Mouse (Mus musculus) G1E (cell line): Measurements from ENCODE around the gene Fcgr2b. TPM values are rescaled to one million over a fixed set of nuclear protein-coding genes. Genes with fewer than 3 reads are reported as not detected.

Source experiments
- ATAC-seq: 2 replicates; pipeline ENCODE4 v1.8.0; 2016; ENCODE audit warnings: mild to moderate bottlenecking; ENCODE audit not compliant: insufficient number of reproducible peaks, poor library complexity, low FRiP score, severe bottlenecking; ENCODE audit errors: extremely low read depth
- DNase-seq: peaks from one replicate; pipeline ENCODE4 v3.0.0; 2012; ENCODE audit warnings: low spot score
- H3K27me3 ChIP-seq: 2 replicates; pipeline ENCODE4 v1.6.1; 2012; ENCODE audit warnings: mild to moderate bottlenecking, low read length, inconsistent platforms; ENCODE audit not compliant: insufficient read depth
- H3K36me3 ChIP-seq: replicated peaks from 2 replicates; pipeline ENCODE3; 2012; ENCODE audit warnings: mild to moderate bottlenecking, inconsistent platforms
- H3K4me1 ChIP-seq: 2 replicates; pipeline ENCODE4 v1.6.1; 2012; ENCODE audit warnings: low read depth, low read length, inconsistent platforms, mixed read lengths; ENCODE audit not compliant: insufficient read depth
- H3K4me3 ChIP-seq: 2 replicates; pipeline ENCODE4 v1.5.1; 2012; ENCODE audit warnings: low read depth, mild to moderate bottlenecking, inconsistent platforms, low read length, moderate library complexity, mixed read lengths
- H3K9me3 ChIP-seq: replicated peaks from 2 replicates; pipeline ENCODE4 v1.6.1; 2012; ENCODE audit warnings: inconsistent platforms
- CTCF ChIP-seq: IDR thresholded peaks from 2 replicates; pipeline ENCODE4 v1.5.1; 2012; ENCODE audit warnings: low read depth, low read length, inconsistent platforms, mixed read lengths
- GATA1 ChIP-seq: IDR thresholded peaks from 2 replicates; pipeline ENCODE4 v1.6.1; 2012; ENCODE audit warnings: borderline replicate concordance, low read length, inconsistent platforms, mixed read lengths
- GATA2 ChIP-seq: IDR thresholded peaks from 2 replicates; pipeline ENCODE4 v1.6.1; 2012; ENCODE audit warnings: low read depth, low read length, inconsistent platforms, borderline replicate concordance
- POLR2AphosphoS5 ChIP-seq: IDR thresholded peaks from 2 replicates; pipeline ENCODE4 v1.6.1; 2012; ENCODE audit warnings: low read depth, low read length, inconsistent platforms; ENCODE audit not compliant: insufficient replicate concordance
- TAL1 ChIP-seq: conservative IDR thresholded peaks from 2 replicates; pipeline ENCODE4 v1.6.1; 2012; ENCODE audit warnings: low read depth, low read length, inconsistent platforms, mixed read lengths
- polyA plus RNA-seq: library from polyadenylated mRNA; stranded (reverse); fragments of >175 nt; gene quantifications from 2 replicates; pipeline ENCODE4 v1.2.3, GENCODE M21; 2012
- total RNA-seq, 2 experiments: library from RNA; stranded (forward) in 1 of 2; stranded (reverse) in 1 of 2; fragments of 200-1000 nt in 1 of 2; fragments of >200 nt in 1 of 2; fragmentation: Nextera tagmentation in 1 of 2; gene quantifications; 2 replicates each; pipeline ENCODE4 v1.2.3; 2014 to 2017

Fcgr2b gene
- total and polyA plus RNA-seq, 3 experiments = 0.46 to 22.1 (median 5.5) TPM

- peaks cover 6% of the 10 kb centered on the region for H3K9me3 ChIP-seq
- TF ChIP-seq POLR2AphosphoS5 (no peak), CTCF (peak; percentile 35)
- H3K4me3 ChIP-seq = no peak overlapping the region
- H3K27me3 ChIP-seq = peaks cover 2% of the 10 kb centered on the region; the same call in 1 of the 2 replicates
- no peaks in the 10 kb centered on the region for H3K4me1 ChIP-seq
- H3K36me3 ChIP-seq = no peaks in the 10 kb centered on the region
- ATAC-seq (no peak), DNase-seq (no peak)
Observed at GRCm38 (mm10) chr1:171006905-171007304, 30.6 kb upstream of the Fcgr2b start.

- no peak for ATAC-seq
- DNase-seq = no peak
- Histone ChIP-seq H3K9me3 (peaks cover 6% of the 10 kb centered on the region), H3K4me1 (no peaks in the 10 kb centered on the region), H3K36me3 (no peaks in the 10 kb centered on the region), H3K27me3 (0 out of 2 replicates have a peak, but pooled peaks cover 2% of the 10 kb centered on the region), H3K4me3 (no peak overlapping the region)
- TF ChIP-seq TAL1 (no peak), POLR2AphosphoS5 (no peak), CTCF (no peak), GATA1 (no peak), GATA2 (no peak)
Observed at GRCm38 (mm10) chr1:171006335-171006734, 30.0 kb upstream of the Fcgr2b start.

DNA sequence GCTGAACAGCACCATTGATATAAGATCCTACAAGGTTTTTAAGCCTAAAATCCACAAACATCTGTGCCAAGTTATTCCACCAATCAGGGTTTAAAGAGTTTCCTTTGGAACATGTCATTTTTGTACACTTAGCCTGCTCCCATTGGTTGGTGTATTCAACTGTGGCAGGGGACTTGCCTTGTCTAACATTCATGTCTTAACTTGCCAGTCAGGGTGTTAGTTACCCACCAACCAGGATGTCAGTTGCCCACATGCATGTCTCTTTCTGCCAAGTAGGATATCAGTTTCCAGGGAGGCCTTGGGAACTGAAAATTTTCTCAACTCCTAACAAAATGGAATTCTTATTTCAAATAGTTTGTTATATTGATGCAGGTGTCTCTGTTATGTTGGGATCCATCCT is 29.2 kb upstream of the Fcgr2b start:
- Histone ChIP-seq H3K27me3 (0 out of 2 replicates have a peak, but pooled peaks cover 2% of the 10 kb centered on the region), H3K36me3 (no peaks in the 10 kb centered on the region), H3K4me3 (no peak overlapping the region), H3K4me1 (no peaks in the 10 kb centered on the region), H3K9me3 (peaks cover 6% of the 10 kb centered on the region)
- ATAC-seq (no peak), DNase-seq (no peak)
- TF ChIP-seq GATA1 (no peak), TAL1 (no peak), GATA2 (no peak), POLR2AphosphoS5 (no peak), CTCF (no peak)

GRCm38 (mm10) chr1:171005081-171005480 is 28.7 kb upstream of the Fcgr2b start:
- DNase-seq (no peak), ATAC-seq (no peak)
- TF ChIP-seq POLR2AphosphoS5 = no peak
- TF ChIP-seq CTCF = no peak
- TF ChIP-seq TAL1 = no peak
- TF ChIP-seq GATA1 = no peak
- no peak for TF ChIP-seq GATA2
- H3K36me3 ChIP-seq = no peaks in the 10 kb centered on the region
- no peaks in the 10 kb centered on the region for H3K4me1 ChIP-seq
- H3K9me3 ChIP-seq = peaks cover 6% of the 10 kb centered on the region
- 0 out of 2 replicates have a peak, but pooled peaks cover 2% of the 10 kb centered on the region for H3K27me3 ChIP-seq
- H3K4me3 ChIP-seq = no peak overlapping the region

DNA sequence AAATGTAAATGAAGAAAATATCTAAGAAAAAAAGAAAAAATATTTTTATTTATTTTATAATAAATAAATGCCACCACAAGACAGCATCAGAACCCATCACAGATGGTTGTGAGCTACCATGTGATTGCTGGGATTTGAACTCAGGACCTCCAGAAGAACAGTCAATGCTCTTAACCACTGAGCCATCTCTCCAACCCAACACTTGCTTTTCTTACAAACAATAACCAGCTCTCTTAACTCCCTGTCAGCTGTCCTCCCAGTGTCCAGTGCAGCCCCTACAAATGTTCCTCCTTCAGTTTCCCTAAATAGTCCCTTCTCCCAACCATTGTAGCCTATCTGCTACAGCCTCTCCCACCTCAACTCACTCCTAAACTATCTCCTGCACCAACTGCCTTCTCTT is 23.5 kb upstream of the Fcgr2b start:
- no peaks in the 10 kb centered on the region for H3K9me3 ChIP-seq
- H3K27me3 ChIP-seq = peaks cover 11% of the 10 kb centered on the region
- ATAC-seq = no peak
- no peak for TF ChIP-seq POLR2AphosphoS5
- TF ChIP-seq GATA1 = no peak
- TF ChIP-seq TAL1 = no peak
- TF ChIP-seq GATA2 = no peak
- TF ChIP-seq CTCF = no peak
- H3K4me3 ChIP-seq = no peak overlapping the region
- DNase-seq = no peak
- H3K36me3 ChIP-seq = no peaks in the 10 kb centered on the region
- H3K4me1 ChIP-seq = peaks cover 8% of the 10 kb centered on the region

DNA sequence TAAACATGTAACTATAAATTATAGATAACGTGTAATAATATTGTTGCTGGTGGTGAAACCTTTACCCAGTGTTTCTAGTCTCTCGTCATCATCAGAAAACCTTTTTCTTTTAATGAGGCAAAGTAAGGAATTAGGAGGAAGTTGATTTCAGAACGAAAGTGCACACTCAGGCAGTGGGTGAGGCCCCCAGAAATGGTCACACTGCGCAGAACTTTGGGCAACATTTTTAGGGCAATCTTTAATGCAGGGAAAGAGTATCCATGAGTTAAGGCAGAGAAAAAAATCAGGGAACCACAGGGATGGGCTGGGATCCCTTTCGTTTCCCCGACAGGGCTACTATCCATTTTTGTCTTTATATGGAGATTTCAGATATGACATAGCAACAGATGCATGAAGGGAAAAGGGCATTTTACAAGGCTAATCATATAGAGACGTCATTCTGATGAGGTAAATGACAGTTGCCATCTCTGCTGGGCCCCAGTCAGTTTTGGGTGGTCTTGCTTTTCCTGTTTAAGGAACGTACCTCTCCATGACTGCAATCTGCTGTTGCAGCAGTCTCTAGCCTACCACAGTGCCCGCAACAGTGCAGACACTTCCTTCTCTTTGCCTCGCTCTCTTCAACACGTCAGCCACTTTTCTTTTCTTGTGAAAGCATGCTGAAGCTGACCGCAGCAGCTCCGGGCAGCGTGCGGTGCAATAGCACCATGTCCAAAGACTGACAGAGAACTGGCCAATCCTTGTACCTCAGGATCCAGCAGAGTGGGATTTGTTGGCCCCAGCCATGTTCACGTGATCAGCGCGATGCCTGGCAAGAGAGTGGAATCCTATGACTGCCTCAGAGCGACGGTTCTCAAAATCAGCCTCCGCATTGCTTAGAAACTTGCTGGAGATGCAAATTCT is 21.7 kb upstream of the Fcgr2b start:
- TF ChIP-seq CTCF (no peak), TAL1 (no peak), POLR2AphosphoS5 (no peak), GATA1 (no peak), GATA2 (no peak)
- H3K4me1 ChIP-seq = peaks cover 8% of the 10 kb centered on the region
- H3K27me3 ChIP-seq = peaks cover 13% of the 10 kb centered on the region
- H3K4me3 ChIP-seq = no peak overlapping the region
- ATAC-seq (no peak), DNase-seq (no peak)
- H3K9me3 ChIP-seq = no peaks in the 10 kb centered on the region
- no peaks in the 10 kb centered on the region for H3K36me3 ChIP-seq
